Mouse (Mus musculus) induced T-regulatory cell, adult 2 months (primary cell): ENCODE data around the gene Plcz1.

Source experiments
- DNase-seq: peaks from one replicate; pipeline ENCODE4 v3.0.0-alpha.2; 2012; ENCODE audit warnings: low read depth

Plcz1 gene

GRCm38 (mm10) chr6:139947106-139947879 lies 94.0 kb downstream of the Plcz1 start:
- no peak for DNase-seq
